Mouse (Mus musculus) CH12.LX (cell line): ENCODE measurements at regions not wholly inside any gene's neighbourhood (a gene's known extent, or its start where the extent isn't known, plus 50 kb on each side); places are given as distances from the start of the nearest gene placed in this dataset.

Source experiments
- DNase-seq: peaks from one replicate; pipeline ENCODE4 v3.0.0-alpha.2; 2013; ENCODE audit errors: extremely low read depth
- H3K27ac ChIP-seq: 2 replicates; pipeline ENCODE4 v1.5.1; 2012; ENCODE audit warnings: low read depth, mild to moderate bottlenecking, control low read depth, moderate library complexity; ENCODE audit not compliant: insufficient read depth
- H3K27me3 ChIP-seq: replicated peaks from 2 replicates; pipeline ENCODE3; 2012; ENCODE audit warnings: inconsistent platforms
- H3K36me3 ChIP-seq, 2 experiments: replicated peaks in 1 of 2; 2 replicates each; pipeline versions ENCODE3 to v1.6.1; 2012; ENCODE audit warnings: inconsistent platforms in 1 of 2, low read length in 1 of 2, mild to moderate bottlenecking in 1 of 2, mixed read lengths in 1 of 2, moderate library complexity in 1 of 2; ENCODE audit not compliant: control insufficient read depth in 1 of 2, insufficient read depth in 1 of 2
- H3K4me1 ChIP-seq, 2 experiments: 2 replicates each; pipeline ENCODE4 v1.6.1; 2012; ENCODE audit warnings: inconsistent platforms in 1 of 2, moderate library complexity in 1 of 2; ENCODE audit not compliant: insufficient read depth in 2 of 2, control insufficient read depth in 1 of 2
- H3K4me2 ChIP-seq: 2 replicates; pipeline ENCODE4 v1.6.1; 2012; ENCODE audit warnings: low read depth, mild to moderate bottlenecking, control low read depth; ENCODE audit not compliant: poor library complexity, insufficient read depth, severe bottlenecking
- H3K4me3 ChIP-seq, 3 experiments: fragments of 150-350 bp in 1 of 3; sonication (generic) in 1 of 3; replicated peaks in 1 of 3; 2 replicates each; pipeline versions ENCODE3 to v1.5.1; 2011 to 2012; ENCODE audit warnings: low read depth in 2 of 3, low read length in 2 of 3, mild to moderate bottlenecking in 2 of 3, moderate library complexity in 2 of 3, control low read depth in 1 of 3, improper control_type of control experiment in 1 of 3, inconsistent platforms in 1 of 3, mixed read lengths in 1 of 3; ENCODE audit not compliant: poor library complexity in 1 of 3
- H3K79me2 ChIP-seq: replicated peaks from 2 replicates; pipeline ENCODE4 v1.6.1; 2012; ENCODE audit warnings: mild to moderate bottlenecking, moderate library complexity; ENCODE audit not compliant: control insufficient read depth, poor library complexity, insufficient read depth, severe bottlenecking; ENCODE audit errors: extremely low read depth
- H3K9ac ChIP-seq: 2 replicates; pipeline ENCODE4 v1.6.1; 2012; ENCODE audit warnings: low read depth, mild to moderate bottlenecking, control low read depth, moderate library complexity; ENCODE audit not compliant: insufficient read depth
- H3K9me3 ChIP-seq: replicated peaks from 2 replicates; pipeline ENCODE3; 2012; ENCODE audit warnings: low read length, inconsistent platforms, mixed read lengths
- BHLHE40 ChIP-seq: IDR thresholded peaks from 2 replicates; pipeline ENCODE4 v1.6.1; 2011; ENCODE audit warnings: mild to moderate bottlenecking, low read depth, low read length, improper control_type of control experiment
- CHD2 ChIP-seq: IDR thresholded peaks from 2 replicates; pipeline ENCODE4 v1.6.1; 2011; ENCODE audit warnings: low read length, improper control_type of control experiment
- CTCF ChIP-seq, 2 experiments: IDR thresholded peaks in 1 of 2; conservative IDR thresholded peaks in 1 of 2; 2 replicates each; pipeline ENCODE4 v1.5.1; 2011 to 2012; ENCODE audit warnings: low read depth in 2 of 2, low read length in 2 of 2, improper control_type of control experiment in 1 of 2, inconsistent platforms in 1 of 2, mild to moderate bottlenecking in 1 of 2, moderate library complexity in 1 of 2
- E2F4 ChIP-seq: IDR thresholded peaks from 2 replicates; pipeline ENCODE4 v1.6.1; 2011; ENCODE audit warnings: low read depth, low read length, improper control_type of control experiment; ENCODE audit not compliant: insufficient replicate concordance
- EP300 ChIP-seq: IDR thresholded peaks from 2 replicates; pipeline ENCODE4 v1.6.1; 2011; ENCODE audit warnings: low read length, improper control_type of control experiment
- ETS1 ChIP-seq: conservative IDR thresholded peaks from 2 replicates; pipeline ENCODE4 v1.6.1; 2012; ENCODE audit warnings: low read depth, mild to moderate bottlenecking, inconsistent platforms, low read length, improper control_type of control experiment, moderate library complexity
- HCFC1 ChIP-seq: IDR thresholded peaks from 2 replicates; pipeline ENCODE4 v1.6.1; 2012; ENCODE audit warnings: low read depth, mild to moderate bottlenecking, inconsistent platforms, low read length, improper control_type of control experiment
- IRF4 ChIP-seq: IDR thresholded peaks from 2 replicates; pipeline ENCODE4 v1.6.1; 2014; ENCODE audit warnings: low read depth, mild to moderate bottlenecking, inconsistent platforms, low read length, improper control_type of control experiment
- JUN ChIP-seq: IDR thresholded peaks from 2 replicates; pipeline ENCODE4 v1.6.1; 2011; ENCODE audit warnings: low read depth, mild to moderate bottlenecking, low read length, improper control_type of control experiment, moderate library complexity; ENCODE audit not compliant: insufficient read depth
- JUND ChIP-seq: conservative IDR thresholded peaks from 2 replicates; pipeline ENCODE4 v1.6.1; 2011; ENCODE audit warnings: low read depth, low read length, improper control_type of control experiment
- MAFK ChIP-seq: IDR thresholded peaks from 2 replicates; pipeline ENCODE4 v1.6.1; 2011; ENCODE audit warnings: low read length, improper control_type of control experiment; ENCODE audit not compliant: insufficient replicate concordance
- MAX ChIP-seq: IDR thresholded peaks from 2 replicates; pipeline ENCODE4 v1.6.1; 2011; ENCODE audit warnings: low read length, improper control_type of control experiment
- MAZ ChIP-seq: IDR thresholded peaks from 2 replicates; pipeline ENCODE4 v1.6.1; 2012; ENCODE audit warnings: low read depth, mild to moderate bottlenecking, inconsistent platforms, low read length, improper control_type of control experiment, moderate library complexity
- MEF2A ChIP-seq: IDR thresholded peaks from 2 replicates; pipeline ENCODE4 v1.6.1; 2014; ENCODE audit warnings: low read depth, mild to moderate bottlenecking, inconsistent platforms, low read length, improper control_type of control experiment, borderline replicate concordance
- MXI1 ChIP-seq: IDR thresholded peaks from 2 replicates; pipeline ENCODE4 v1.6.1; 2011; ENCODE audit warnings: mild to moderate bottlenecking, low read depth, low read length, improper control_type of control experiment
- NRF1 ChIP-seq: IDR thresholded peaks from 2 replicates; pipeline ENCODE4 v1.6.1; 2014; ENCODE audit warnings: low read depth, mild to moderate bottlenecking, inconsistent platforms, low read length, improper control_type of control experiment, moderate library complexity
- PAX5 ChIP-seq: IDR thresholded peaks from 2 replicates; pipeline ENCODE4 v1.6.1; 2012; ENCODE audit warnings: low read length, inconsistent platforms, mixed read lengths
- POLR2A ChIP-seq: IDR thresholded peaks from 2 replicates; pipeline ENCODE4 v1.6.1; 2011; ENCODE audit warnings: low read depth, mild to moderate bottlenecking, improper control_type of control experiment, low read length
- POLR2AphosphoS2 ChIP-seq: IDR thresholded peaks from 2 replicates; pipeline ENCODE4 v1.6.1; 2011; ENCODE audit warnings: low read depth, low read length, improper control_type of control experiment
- RAD21 ChIP-seq: IDR thresholded peaks from 2 replicates; pipeline ENCODE4 v1.6.1; 2011; ENCODE audit warnings: low read depth, mild to moderate bottlenecking, low read length, improper control_type of control experiment, moderate library complexity
- RCOR1 ChIP-seq: conservative IDR thresholded peaks from 2 replicates; pipeline ENCODE4 v1.6.1; 2012; ENCODE audit warnings: low read depth, mild to moderate bottlenecking, inconsistent platforms, low read length, improper control_type of control experiment
- SMC3 ChIP-seq: IDR thresholded peaks from 2 replicates; pipeline ENCODE4 v1.6.1; 2011; ENCODE audit warnings: low read depth, low read length, improper control_type of control experiment
- TBP ChIP-seq: conservative IDR thresholded peaks from 2 replicates; pipeline ENCODE4 v1.6.1; 2011; ENCODE audit warnings: low read depth, low read length, improper control_type of control experiment
- TCF12 ChIP-seq: IDR thresholded peaks from 2 replicates; pipeline ENCODE4 v1.6.1; 2014; ENCODE audit warnings: low read depth, mild to moderate bottlenecking, inconsistent platforms, low read length, improper control_type of control experiment
- UBTF ChIP-seq: IDR thresholded peaks from 2 replicates; pipeline ENCODE4 v1.6.1; 2012; ENCODE audit warnings: low read depth, mild to moderate bottlenecking, inconsistent platforms, low read length, improper control_type of control experiment, moderate library complexity
- USF2 ChIP-seq: conservative IDR thresholded peaks from 2 replicates; pipeline ENCODE4 v1.6.1; 2011; ENCODE audit warnings: low read depth, low read length, improper control_type of control experiment
- ZKSCAN1 ChIP-seq: IDR thresholded peaks from 2 replicates; pipeline ENCODE4 v1.6.1; 2012; ENCODE audit warnings: low read depth, inconsistent platforms, low read length, improper control_type of control experiment, borderline replicate concordance
- ZMIZ1 ChIP-seq: IDR thresholded peaks from 2 replicates; pipeline ENCODE4 v1.6.1; 2012; ENCODE audit warnings: low read depth, mild to moderate bottlenecking, inconsistent platforms, low read length, improper control_type of control experiment
- ZNF384 ChIP-seq: IDR thresholded peaks from 2 replicates; pipeline ENCODE4 v1.6.1; 2012; ENCODE audit warnings: low read depth, low read length, improper control_type of control experiment, inconsistent platforms
- dilution Hi-C: fragments of 300-500 bp; cut with MboI; formaldehyde crosslinking; loops from 2 replicates; pipeline ENCODE4 v1.14.3; 2020; ENCODE audit warnings: low sequenced_read_pairs; ENCODE audit not compliant: extremely low pct_unique_long_range_greater_than_20kb, extremely low pct_ligation_motif_present
- in situ Hi-C: fragments of 300-500 bp; cut with MboI; formaldehyde crosslinking; loops from 3 replicates; pipeline ENCODE4 v1.14.3; 2019; ENCODE audit warnings: low sequenced_read_pairs, low pct_ligation_motif_present, low pct_unique_long_range_greater_than_20kb, mixed read lengths

DNA sequence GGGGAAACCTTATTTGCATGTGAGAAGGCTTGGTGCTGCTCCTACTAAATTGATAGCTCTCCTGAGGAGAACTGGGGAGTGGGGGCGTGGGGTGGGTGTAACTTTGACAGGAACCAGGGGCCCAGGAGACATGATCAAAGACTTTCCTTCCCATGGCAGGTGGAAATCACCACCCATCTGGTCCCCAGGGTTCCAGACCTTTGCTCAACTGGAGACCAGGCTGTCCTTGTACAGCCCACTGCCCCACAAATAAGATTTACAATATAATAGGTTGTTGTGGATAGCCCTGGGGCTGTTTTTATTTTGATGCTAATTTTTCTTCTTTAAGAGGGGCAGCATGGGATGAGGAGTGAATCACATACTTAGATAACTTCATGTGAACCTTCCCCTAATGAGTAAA, 268.4 kb upstream of the Klhl1 start:
- in situ Hi-C loops (no loop called here), dilution Hi-C loops (no loop called here)
- Histone ChIP-seq H3K27me3 (no peaks in the 10 kb centered on the region), H3K4me1 (no peaks in the 10 kb centered on the region), H3K79me2 (no peaks in the 10 kb centered on the region), H3K4me2 (no peak overlapping the region), H3K4me3 (no peak overlapping the region), H3K36me3 (no peaks in the 10 kb centered on the region), H3K9me3 (peaks cover 11% of the 10 kb centered on the region), H3K9ac (no peak overlapping the region), H3K27ac (no peak overlapping the region)
- no peak for DNase-seq
- TF ChIP-seq EP300 (no peak), CTCF (conservative IDR thresholded peaks at IDR 0.05 in 1 of 2, IDR thresholded peaks at IDR 0.05 in 1 of 2; ENCODE audit: low read depth in 2 of 2, low read length in 2 of 2) (no peak), USF2 (no peak), ZNF384 (no peak), RCOR1 (no peak), UBTF (no peak), JUND (no peak), RAD21 (no peak), SMC3 (no peak)

DNA sequence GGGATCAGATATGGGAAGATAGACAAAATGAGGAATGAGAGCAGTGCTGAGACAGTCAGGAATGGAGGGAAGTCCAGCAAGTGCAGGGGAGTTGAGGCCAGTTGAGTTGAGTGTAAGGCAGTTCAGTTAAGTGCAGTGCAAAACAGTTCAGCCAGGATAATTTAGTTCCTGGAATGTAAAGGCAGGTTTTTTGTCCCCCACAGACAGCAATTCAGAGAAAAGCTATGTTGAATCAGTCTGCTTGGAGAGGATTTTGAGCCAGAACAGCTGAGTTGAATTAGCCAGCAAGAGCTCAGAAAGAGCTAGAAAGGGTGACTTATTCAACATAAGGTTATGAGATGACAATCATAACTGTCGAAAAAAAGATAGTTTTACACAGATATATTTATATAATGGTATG, 256.9 kb upstream of the Klhl1 start:
- in situ Hi-C loops = no loop called here
- H3K9ac ChIP-seq = no peak overlapping the region
- dilution Hi-C loops = no loop called here

DNA sequence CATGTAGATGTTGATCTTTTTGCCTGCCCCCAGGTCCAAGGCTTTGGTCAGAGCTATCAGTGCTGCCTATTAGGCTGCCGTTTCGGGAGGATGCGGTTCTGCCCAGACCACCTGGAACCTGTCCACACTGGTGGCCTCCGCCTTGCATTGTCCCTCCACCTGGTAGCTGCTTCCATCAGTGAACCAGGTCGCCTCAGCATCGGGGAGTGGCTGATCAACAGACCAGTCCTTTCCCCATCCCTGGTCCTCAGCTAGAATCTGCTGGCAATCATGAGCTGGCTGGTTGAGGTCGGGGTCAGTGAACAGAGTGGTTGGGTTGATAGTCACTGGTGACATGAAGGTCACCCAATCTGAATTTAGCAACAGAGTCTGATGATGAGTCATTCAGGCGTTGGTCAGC, 241.7 kb upstream of the Klhl1 start:
- H3K79me2 ChIP-seq = no peaks in the 10 kb centered on the region
- dilution Hi-C loops = no loop called here
- no peak for DNase-seq
- no peaks in the 10 kb centered on the region for H3K4me1 ChIP-seq
- H3K27me3 ChIP-seq = no peaks in the 10 kb centered on the region
- in situ Hi-C loops = no loop called here
- no peaks in the 10 kb centered on the region for H3K36me3 ChIP-seq
- H3K9me3 ChIP-seq = peaks cover 50% of the 10 kb centered on the region
- H3K4me3 ChIP-seq = no peak overlapping the region
- H3K27ac ChIP-seq = no peak overlapping the region
- H3K4me2 ChIP-seq = no peak overlapping the region
- no peak overlapping the region for H3K9ac ChIP-seq
- no peak for TF ChIP-seq JUND
- TF ChIP-seq TCF12 = no peak
- TF ChIP-seq NRF1 = no peak
- TF ChIP-seq POLR2A = no peak
- no peak for TF ChIP-seq ETS1
- no peak for TF ChIP-seq JUN
- TF ChIP-seq MAX = no peak
- TF ChIP-seq PAX5 = no peak
- no peak for TF ChIP-seq MAFK
- no peak for TF ChIP-seq ZMIZ1
- no peak for TF ChIP-seq CHD2
- no peak for TF ChIP-seq RAD21
- no peak for TF ChIP-seq MXI1
- TF ChIP-seq ZKSCAN1 = no peak
- no peak for TF ChIP-seq MEF2A
- TF ChIP-seq TBP = no peak

More for the DNA sequence above, 256.9 kb upstream of the Klhl1 start:
- H3K36me3 ChIP-seq = no peaks in the 10 kb centered on the region
- H3K4me2 ChIP-seq = no peak overlapping the region
- no peak for DNase-seq
- no peaks in the 10 kb centered on the region for H3K79me2 ChIP-seq
- H3K27ac ChIP-seq = no peak overlapping the region
- TF ChIP-seq BHLHE40 (no peak), PAX5 (no peak), HCFC1 (no peak), CHD2 (no peak), JUND (no peak), USF2 (no peak), EP300 (no peak), RCOR1 (no peak), E2F4 (no peak), POLR2AphosphoS2 (no peak), IRF4 (no peak), MAZ (no peak), JUN (no peak), POLR2A (no peak), MAX (no peak), ZKSCAN1 (no peak)
- H3K9me3 ChIP-seq = peaks cover 16% of the 10 kb centered on the region
- H3K4me1 ChIP-seq = no peaks in the 10 kb centered on the region
- H3K27me3 ChIP-seq = no peaks in the 10 kb centered on the region
- no peak overlapping the region for H3K4me3 ChIP-seq
